Mouse (Mus musculus) G1E (cell line): ENCODE results near the gene Vrk1.

Experiments
- CTCF ChIP-seq: IDR thresholded peaks from 2 replicates; pipeline ENCODE4 v1.5.1; 2012; ENCODE audit warnings: low read depth, low read length, inconsistent platforms, mixed read lengths
- GATA1 ChIP-seq: IDR thresholded peaks from 2 replicates; pipeline ENCODE4 v1.6.1; 2012; ENCODE audit warnings: borderline replicate concordance, low read length, inconsistent platforms, mixed read lengths
- GATA2 ChIP-seq: IDR thresholded peaks from 2 replicates; pipeline ENCODE4 v1.6.1; 2012; ENCODE audit warnings: low read depth, low read length, inconsistent platforms, borderline replicate concordance
- POLR2AphosphoS5 ChIP-seq: IDR thresholded peaks from 2 replicates; pipeline ENCODE4 v1.6.1; 2012; ENCODE audit warnings: low read depth, low read length, inconsistent platforms; ENCODE audit not compliant: insufficient replicate concordance
- TAL1 ChIP-seq: conservative IDR thresholded peaks from 2 replicates; pipeline ENCODE4 v1.6.1; 2012; ENCODE audit warnings: low read depth, low read length, inconsistent platforms, mixed read lengths

DNA sequence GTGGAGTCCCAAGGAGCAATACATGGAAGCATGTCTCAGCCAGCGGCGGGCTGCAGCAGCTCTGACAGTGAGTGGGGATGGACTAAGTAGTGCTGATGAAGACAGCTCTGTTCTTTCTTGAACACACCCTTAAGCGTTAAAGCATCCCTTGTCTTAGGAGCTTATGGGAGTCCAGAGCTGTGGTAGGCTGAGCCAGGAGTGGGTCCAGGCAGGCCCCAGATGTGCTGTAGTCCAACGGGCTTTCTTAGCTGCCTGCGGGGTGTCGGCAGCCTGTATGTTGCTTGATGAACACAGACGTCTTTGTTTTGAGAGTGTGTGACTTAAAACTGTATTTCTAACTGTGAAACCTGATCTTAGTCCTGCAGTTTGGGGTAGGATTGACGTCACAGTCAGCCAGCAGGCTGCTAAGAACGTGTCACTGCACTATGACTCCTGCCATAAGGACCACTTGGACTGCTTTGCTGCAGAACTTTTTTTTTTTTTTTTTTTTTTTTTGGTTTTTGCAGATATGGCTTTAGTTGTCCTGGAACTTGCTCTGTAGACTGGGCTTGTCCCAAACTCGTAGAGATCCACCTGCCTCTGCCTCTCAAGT, 61.6 kb downstream of the Vrk1 start:
- TF ChIP-seq GATA1 (no peak), CTCF (no peak), TAL1 (no peak), GATA2 (no peak), POLR2AphosphoS5 (no peak)
